Mouse (Mus musculus) forebrain, embryonic 15.5 days (tissue): ENCODE results near the gene Pias4. TPM values are rescaled to one million over a fixed set of nuclear protein-coding genes. Genes with fewer than 3 reads are reported as not detected.
"Not testable (repeated sequence)": the region's sequence is repeated elsewhere in the genome, so short reads cannot be mapped to it uniquely, and the experiment has no call there.

Experiments used
- ATAC-seq: fragments of 200-750 bp; cut with Nextera tagmentation; replicated peaks from 2 replicates; pipeline ENCODE4 v1.8.0; 2017; ENCODE audit warnings: mild to moderate bottlenecking, moderate TSS enrichment, moderate library complexity
- H3K27ac ChIP-seq: fragments of 300-500 bp; sonication (generic); replicated peaks from 2 replicates; pipeline ENCODE4 v1.5.1; 2015; ENCODE audit warnings: mild to moderate bottlenecking, inconsistent platforms
- H3K27me3 ChIP-seq: fragments of 300-500 bp; sonication (generic); 2 replicates; pipeline ENCODE4 v1.6.1; 2015; ENCODE audit warnings: inconsistent platforms
- H3K36me3 ChIP-seq: fragments of 300-500 bp; sonication (generic); 2 replicates; pipeline ENCODE4 v1.6.1; 2015; ENCODE audit warnings: mild to moderate bottlenecking, inconsistent platforms
- H3K4me1 ChIP-seq: fragments of 300-500 bp; sonication (generic); 2 replicates; pipeline ENCODE4 v1.6.1; 2015; ENCODE audit warnings: inconsistent platforms
- H3K4me2 ChIP-seq: fragments of 300-500 bp; sonication (generic); replicated peaks from 2 replicates; pipeline ENCODE4 v1.6.1; 2015; ENCODE audit warnings: mild to moderate bottlenecking, inconsistent platforms
- H3K4me3 ChIP-seq: fragments of 300-500 bp; sonication (generic); 2 replicates; pipeline ENCODE4 v1.5.1; 2015; ENCODE audit warnings: mild to moderate bottlenecking, inconsistent platforms
- H3K9ac ChIP-seq: fragments of 300-500 bp; sonication (generic); replicated peaks from 2 replicates; pipeline ENCODE4 v1.6.1; 2015; ENCODE audit warnings: mild to moderate bottlenecking, inconsistent platforms
- H3K9me3 ChIP-seq: fragments of 300-500 bp; sonication (generic); 2 replicates; pipeline ENCODE4 v1.6.1; 2016; ENCODE audit warnings: inconsistent platforms
- WGBS: fragments of 180-500 bp; shearing (Covaris S2); methylation state at CpG from one replicate; pipeline ENCODE4 v1.1.7; 2015; ENCODE audit warnings: mixed read lengths; 5-methylcytosine and 5-hydroxymethylcytosine counted together
- polyA plus RNA-seq: library from polyadenylated mRNA; unstranded; fragments of >200 nt; fragmentation: Nextera tagmentation; extraction: Ambion mirVana; gene quantifications from 2 replicates; pipeline ENCODE4 v1.2.1, GENCODE M21; 2015

Gene Pias4
- polyA plus RNA-seq, 1 experiment from 2014 or later, result 54.9 TPM

- Histone ChIP-seq H3K27ac (no peak overlapping the region), H3K27me3 (no peaks in the 10 kb centered on the region), H3K9ac (no peak overlapping the region), H3K36me3 (peaks cover 39% of the 10 kb centered on the region), H3K4me1 (peaks cover 22% of the 10 kb centered on the region), H3K9me3 (no peaks in the 10 kb centered on the region), H3K4me2 (no peak overlapping the region), H3K4me3 (no peak overlapping the region)
- 97% methylated on average over 9 of the region's 9 CpGs for WGBS
- no peak for ATAC-seq
Measured at GRCm38 (mm10) chr10:81187161-81187560, 19.4 kb upstream of the Pias4 start.

- H3K36me3 ChIP-seq, result peaks cover 47% of the 10 kb centered on the region
- no peak overlapping the region for H3K4me2 ChIP-seq
Measured at GRCm38 (mm10) chr10:81184765-81185164, 17.0 kb upstream of the Pias4 start.

GRCm38 (mm10) chr10:81183805-81184204, 16.1 kb upstream of the Pias4 start, which contains the start of gene 4930442H23Rik:
4930442H23Rik (minus strand) TSS chr10:81183849.
- Histone ChIP-seq H3K4me3 (peak within 1 kb of the TSS; percentile 72), H3K4me1 (peaks cover 31% of the 10 kb centered on the region), H3K9ac (peak within 1 kb of the TSS; percentile 67), H3K9me3 (no peaks in the 10 kb centered on the region), H3K4me2 (peak within 1 kb of the TSS; percentile 49), H3K27me3 (no peaks in the 10 kb centered on the region), H3K27ac (peak within 1 kb of the TSS; percentile 90), H3K36me3 (peaks cover 54% of the 10 kb centered on the region)
- 88% methylated on average over 5 of the region's 5 CpGs for WGBS
- ATAC-seq, result no peak

More at GRCm38 (mm10) chr10:81184765-81185164, 17.0 kb upstream of the Pias4 start:
- ATAC-seq, result no peak
- no peak overlapping the region for H3K9ac ChIP-seq
- no peak overlapping the region for H3K4me3 ChIP-seq
- H3K27ac ChIP-seq, result no peak overlapping the region
- H3K9me3 ChIP-seq, result no peaks in the 10 kb centered on the region
- 68% methylated on average over 4 of the region's 4 CpGs for WGBS
- no peaks in the 10 kb centered on the region for H3K27me3 ChIP-seq
- peaks cover 29% of the 10 kb centered on the region for H3K4me1 ChIP-seq

- H3K4me3 ChIP-seq, result peak within 1 kb of the TSS; percentile 72
- peak within 1 kb of the TSS; percentile 90 for H3K27ac ChIP-seq
- no peaks in the 10 kb centered on the region for H3K27me3 ChIP-seq
- peak; percentile 93 for ATAC-seq
- H3K36me3 ChIP-seq, result peaks cover 66% of the 10 kb centered on the region
- peak within 1 kb of the TSS; percentile 49 for H3K4me2 ChIP-seq
- H3K9ac ChIP-seq, result peak within 1 kb of the TSS; percentile 67
- WGBS, result 4% methylated on average over 53 of the region's 53 CpGs
- no peaks in the 10 kb centered on the region for H3K9me3 ChIP-seq
- H3K4me1 ChIP-seq, result peaks cover 41% of the 10 kb centered on the region
Measured at GRCm38 (mm10) chr10:81182336-81183333, 14.9 kb upstream of the Pias4 start, which contains the start of gene Dapk3. Dapk3 (plus strand) TSS chr10:81183005.

GRCm38 (mm10) chr10:81181860-81182259, 14.1 kb upstream of the Pias4 start:
- peaks cover 47% of the 10 kb centered on the region for H3K4me1 ChIP-seq

GRCm38 (mm10) chr10:81180946-81181345, 13.2 kb upstream of the Pias4 start:
- Histone ChIP-seq H3K27ac (no peak overlapping the region), H3K9me3 (no peaks in the 10 kb centered on the region), H3K4me3 (no peak overlapping the region), H3K4me2 (no peak overlapping the region), H3K36me3 (peaks cover 63% of the 10 kb centered on the region), H3K4me1 (peaks cover 49% of the 10 kb centered on the region), H3K27me3 (no peaks in the 10 kb centered on the region), H3K9ac (no peak overlapping the region)
- ATAC-seq, result no peak
- 88% methylated on average over 13 of the region's 13 CpGs for WGBS

More at GRCm38 (mm10) chr10:81181860-81182259, 14.1 kb upstream of the Pias4 start:
- H3K4me2 ChIP-seq, H3K4me3 ChIP-seq, ATAC-seq, H3K9ac ChIP-seq, H3K9me3 ChIP-seq, H3K27me3 ChIP-seq: not testable (repeated sequence)
- Histone ChIP-seq H3K36me3 (peaks cover 67% of the 10 kb centered on the region), H3K27ac (peak overlapping the region; percentile 55)
- WGBS, result 79% methylated on average over 12 of the region's 12 CpGs

GRCm38 (mm10) chr10:81179451-81180342, 12.0 kb upstream of the Pias4 start:
- Histone ChIP-seq H3K4me2 (no peak overlapping the region), H3K27me3 (no peaks in the 10 kb centered on the region), H3K4me1 (peaks cover 60% of the 10 kb centered on the region), H3K36me3 (peaks cover 57% of the 10 kb centered on the region), H3K9me3 (no peaks in the 10 kb centered on the region), H3K27ac (no peak overlapping the region), H3K9ac (no peak overlapping the region), H3K4me3 (no peak overlapping the region)
- 91% methylated on average over 32 of the region's 32 CpGs for WGBS
- no peak for ATAC-seq

- no peak for ATAC-seq
- H3K27me3 ChIP-seq, result no peaks in the 10 kb centered on the region
- peaks cover 62% of the 10 kb centered on the region for H3K4me1 ChIP-seq
- no peak overlapping the region for H3K4me2 ChIP-seq
- no peaks in the 10 kb centered on the region for H3K9me3 ChIP-seq
- peaks cover 51% of the 10 kb centered on the region for H3K36me3 ChIP-seq
- no peak overlapping the region for H3K27ac ChIP-seq
- H3K4me3 ChIP-seq, result no peak overlapping the region
- H3K9ac ChIP-seq, result no peak overlapping the region
- WGBS, result 95% methylated on average over 11 of the region's 11 CpGs
Measured at GRCm38 (mm10) chr10:81178927-81179326, 11.2 kb upstream of the Pias4 start.

GRCm38 (mm10) chr10:81177958-81178712, 10.4 kb upstream of the Pias4 start:
- H3K4me1 ChIP-seq, result peaks cover 64% of the 10 kb centered on the region
- no peak for ATAC-seq
- peak overlapping the region; percentile 79 for H3K4me3 ChIP-seq
- peaks cover 51% of the 10 kb centered on the region for H3K36me3 ChIP-seq
- 65% methylated on average over 14 of the region's 14 CpGs for WGBS
- H3K27ac ChIP-seq, result no peak overlapping the region
- peak overlapping the region; percentile 74 for H3K4me2 ChIP-seq
- H3K9ac ChIP-seq, result peak overlapping the region; percentile 83
- H3K27me3 ChIP-seq, result no peaks in the 10 kb centered on the region
- H3K9me3 ChIP-seq, result no peaks in the 10 kb centered on the region

- no peaks in the 10 kb centered on the region for H3K9me3 ChIP-seq
- peak overlapping the region; percentile 92; the same call in 1 of the 2 replicates for H3K27ac ChIP-seq
- peaks cover 69% of the 10 kb centered on the region for H3K4me1 ChIP-seq
- ATAC-seq, result no peak
- H3K36me3 ChIP-seq, result peaks cover 51% of the 10 kb centered on the region
- 12% methylated on average over 16 of the region's 16 CpGs for WGBS
- H3K4me3 ChIP-seq, result peak overlapping the region; percentile 79
- no peaks in the 10 kb centered on the region for H3K27me3 ChIP-seq
- peak overlapping the region; percentile 83 for H3K9ac ChIP-seq
- H3K4me2 ChIP-seq, result peak overlapping the region; percentile 74
Measured at GRCm38 (mm10) chr10:81177491-81177925, 9.8 kb upstream of the Pias4 start.
